Mouse (Mus musculus): ENCODE data around the gene Kcnip4. TPM values are rescaled to one million over a fixed set of nuclear protein-coding genes. Genes with fewer than 3 reads are reported as not detected.
A peak's percentile ranks its signal among the peaks of the same experiment; 100 is the strongest.

Gene Kcnip4
- polyA plus RNA-seq, 1 experiment from 2014 or later: 1.2 TPM

DNA sequence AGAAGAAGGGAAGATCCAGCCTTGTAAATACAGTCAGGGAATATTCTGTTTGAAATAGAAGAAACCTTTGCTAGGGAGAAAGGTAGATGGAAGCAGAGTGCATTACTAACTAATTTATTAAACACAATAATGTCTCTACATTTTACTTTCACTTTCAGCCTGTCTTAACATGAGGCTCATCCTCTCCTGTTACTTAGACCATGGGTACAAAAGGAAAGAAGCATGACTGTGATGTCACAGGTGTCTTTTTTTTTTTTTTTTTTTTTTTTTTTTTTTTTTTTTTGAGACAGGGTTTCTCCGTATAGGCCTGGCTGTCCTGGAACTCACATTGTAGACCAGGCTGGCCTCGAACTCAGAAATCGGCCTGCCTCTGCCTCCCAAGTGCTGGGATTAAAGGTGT is 864.7 kb downstream of the Kcnip4 start:
- DNase-seq (ENCODE audit: low spot score): no peak
- no peaks in the 10 kb centered on the region for H3K27me3 ChIP-seq (ENCODE audit: low read depth, poor library complexity, severe bottlenecking)
- WGBS: 92% methylated on average over 3 of the region's 3 CpGs
- no peaks in the 10 kb centered on the region for H3K36me3 ChIP-seq
- no peak overlapping the region for H3K27ac ChIP-seq
- no peaks in the 10 kb centered on the region for H3K4me1 ChIP-seq
- no peaks in the 10 kb centered on the region for H3K9me3 ChIP-seq (replicated peaks)
- no peak overlapping the region for H3K4me3 ChIP-seq

DNA sequence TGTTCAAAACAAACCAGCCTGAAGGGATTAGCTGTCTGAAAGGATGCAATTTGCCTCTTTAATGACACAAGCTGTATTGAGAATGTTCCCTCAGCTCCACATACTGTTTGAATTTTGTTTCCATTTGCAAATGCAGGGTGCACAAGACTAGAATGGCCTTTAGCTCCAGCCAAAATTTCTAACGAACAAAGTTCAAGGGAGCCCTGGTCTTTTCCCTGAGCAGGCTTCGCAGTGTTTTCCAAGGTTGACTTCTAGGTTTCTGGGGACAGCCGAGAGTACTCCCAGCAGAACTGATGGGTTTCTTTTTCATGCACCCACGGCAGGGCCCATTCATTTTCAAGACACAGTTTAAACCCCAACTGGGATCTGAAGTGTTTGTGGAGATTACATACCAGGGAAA is 874.2 kb downstream of the Kcnip4 start:
- WGBS: 59% methylated on average over 4 of the region's 4 CpGs
- peaks cover 6% of the 10 kb centered on the region; the same call in 1 of the 2 replicates for H3K4me1 ChIP-seq
- peak overlapping the region; percentile 50; the same call in 1 of the 2 replicates for H3K27ac ChIP-seq
- no peak for DNase-seq (ENCODE audit: low spot score)
- no peaks in the 10 kb centered on the region for H3K36me3 ChIP-seq
- no peaks in the 10 kb centered on the region for H3K9me3 ChIP-seq (replicated peaks)
- no peak overlapping the region for H3K4me3 ChIP-seq
- H3K27me3 ChIP-seq (ENCODE audit: low read depth, poor library complexity, severe bottlenecking): no peaks in the 10 kb centered on the region

DNA sequence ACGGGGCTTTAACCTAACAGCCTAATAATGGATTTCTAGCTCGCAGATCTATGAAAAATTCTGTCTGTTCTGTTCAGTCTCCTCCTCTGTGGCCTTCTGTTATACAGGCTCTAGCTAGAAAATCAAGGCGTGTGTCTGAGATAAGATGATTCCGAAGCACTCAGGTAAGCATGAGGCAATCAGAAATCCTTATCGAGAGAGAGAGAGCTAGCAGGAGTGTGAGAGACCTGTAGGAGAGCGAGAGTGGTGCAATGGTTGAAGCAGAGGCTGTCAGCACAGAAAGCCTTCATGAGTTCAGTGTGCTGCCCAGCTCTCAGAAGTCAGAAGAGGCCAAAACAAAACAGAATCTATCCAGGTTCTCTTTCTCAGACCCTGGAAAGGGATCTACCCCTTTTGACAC is 888.0 kb downstream of the Kcnip4 start:
- no peaks in the 10 kb centered on the region for H3K9me3 ChIP-seq (replicated peaks)
- H3K4me1 ChIP-seq: no peaks in the 10 kb centered on the region
- H3K36me3 ChIP-seq: no peaks in the 10 kb centered on the region
- no peak for DNase-seq (ENCODE audit: low spot score)
- no peaks in the 10 kb centered on the region for H3K27me3 ChIP-seq (ENCODE audit: low read depth, poor library complexity, severe bottlenecking)
- no peak overlapping the region for H3K4me3 ChIP-seq
- WGBS: 88% methylated on average over 6 of the region's 6 CpGs
- H3K27ac ChIP-seq: no peak overlapping the region

DNA sequence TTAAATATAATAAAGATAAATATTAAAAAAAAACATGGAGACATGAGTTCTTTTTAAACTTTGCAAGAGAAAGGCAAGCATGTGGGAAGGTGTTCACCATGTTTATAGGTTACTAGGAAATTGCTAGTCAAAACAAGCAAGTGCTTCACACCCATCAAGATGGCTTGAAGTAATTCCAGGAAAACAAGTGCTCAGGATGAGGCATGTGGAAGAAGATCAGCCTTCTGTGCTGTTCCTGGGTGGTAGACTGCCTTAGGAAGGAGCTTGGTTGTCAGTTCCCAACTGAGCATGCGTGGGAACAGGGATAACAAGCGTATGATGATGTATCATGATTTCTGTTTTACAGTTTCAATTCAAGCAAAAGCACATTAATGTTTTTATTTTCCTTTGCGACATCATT is 891.1 kb downstream of the Kcnip4 start:
- H3K4me1 ChIP-seq: no peaks in the 10 kb centered on the region
- H3K27ac ChIP-seq: no peak overlapping the region
- DNase-seq (ENCODE audit: low spot score): no peak
- WGBS: 94% methylated on average over 3 of the region's 3 CpGs
- no peaks in the 10 kb centered on the region for H3K27me3 ChIP-seq (ENCODE audit: low read depth, poor library complexity, severe bottlenecking)
- no peaks in the 10 kb centered on the region for H3K36me3 ChIP-seq
- H3K9me3 ChIP-seq (replicated peaks): no peaks in the 10 kb centered on the region
- no peak overlapping the region for H3K4me3 ChIP-seq

DNA sequence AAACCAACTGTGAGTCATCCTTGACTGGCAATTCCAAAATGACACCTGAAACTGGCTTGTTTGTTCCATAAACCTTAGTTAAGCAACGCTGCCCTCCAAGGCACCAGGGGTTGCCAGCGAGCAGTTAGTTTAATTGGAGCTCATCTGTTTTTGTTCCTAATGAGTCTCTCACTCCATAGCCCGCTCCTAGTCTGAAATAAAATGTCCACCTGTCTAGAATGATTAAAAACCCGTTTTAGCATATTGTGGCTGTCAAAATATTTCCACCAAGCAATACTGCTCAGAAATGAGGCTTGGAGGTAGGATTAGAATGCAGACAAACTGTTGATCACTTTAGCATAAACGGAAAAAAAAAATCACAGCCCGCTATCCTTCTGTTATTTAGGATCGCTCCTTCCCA is 901.3 kb downstream of the Kcnip4 start:
- no peak overlapping the region for H3K4me3 ChIP-seq
- no peaks in the 10 kb centered on the region for H3K36me3 ChIP-seq
- no peaks in the 10 kb centered on the region for H3K27me3 ChIP-seq (ENCODE audit: low read depth, poor library complexity, severe bottlenecking)
- H3K9me3 ChIP-seq (replicated peaks): no peaks in the 10 kb centered on the region
- 84% methylated on average over 7 of the region's 7 CpGs for WGBS
- no peak overlapping the region for H3K27ac ChIP-seq
- no peak for DNase-seq (ENCODE audit: low spot score)
- H3K4me1 ChIP-seq: no peaks in the 10 kb centered on the region

DNA sequence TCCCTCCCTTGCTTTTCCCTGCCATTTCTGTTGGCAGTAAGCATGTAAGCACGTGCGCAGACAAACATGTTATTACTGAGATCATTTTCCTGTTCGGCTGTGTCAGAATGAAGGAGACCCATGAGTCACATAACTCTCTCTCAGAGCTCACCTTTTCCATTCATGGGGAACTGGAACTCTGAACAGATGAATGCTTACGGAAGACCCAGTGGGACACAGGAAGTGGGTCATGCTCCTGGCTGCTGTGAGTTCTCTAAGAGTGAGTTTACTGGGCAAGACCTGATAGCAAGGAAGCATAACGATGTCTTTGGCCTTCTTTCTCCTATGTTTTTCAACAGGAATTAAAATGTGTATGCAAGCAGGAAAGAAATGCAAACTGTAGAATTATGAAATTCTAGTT is 917.8 kb downstream of the Kcnip4 start:
- H3K36me3 ChIP-seq: no peaks in the 10 kb centered on the region
- no peak overlapping the region for H3K4me3 ChIP-seq
- H3K9me3 ChIP-seq (replicated peaks): no peaks in the 10 kb centered on the region
- no peaks in the 10 kb centered on the region for H3K27me3 ChIP-seq (ENCODE audit: low read depth, poor library complexity, severe bottlenecking)
- no peaks in the 10 kb centered on the region for H3K4me1 ChIP-seq
- WGBS: 89% methylated on average over 5 of the region's 5 CpGs
- DNase-seq (ENCODE audit: low spot score): no peak
- no peak overlapping the region for H3K27ac ChIP-seq

DNA sequence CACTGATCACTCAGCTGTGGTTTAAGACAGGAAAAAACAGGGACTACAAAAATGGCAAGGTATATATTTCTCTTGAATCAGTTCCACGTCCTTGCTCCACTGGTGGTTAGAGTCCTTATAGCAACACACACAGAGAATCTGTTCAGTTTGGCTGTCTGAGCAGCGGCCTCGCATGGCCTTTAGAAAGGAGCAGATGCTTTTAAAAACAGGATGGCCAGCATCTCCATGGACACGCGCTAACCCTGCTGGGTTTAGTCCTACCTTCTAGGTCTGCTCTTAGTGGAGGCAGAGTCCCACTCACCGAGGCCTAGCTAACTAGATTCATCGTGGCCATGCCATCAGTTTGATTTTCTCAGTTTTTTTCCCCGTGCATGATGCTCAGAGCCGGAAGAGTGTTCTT is 918.4 kb downstream of the Kcnip4 start:
- H3K4me3 ChIP-seq: no peak overlapping the region
- no peaks in the 10 kb centered on the region for H3K27me3 ChIP-seq (ENCODE audit: low read depth, poor library complexity, severe bottlenecking)
- no peak for DNase-seq (ENCODE audit: low spot score)
- H3K27ac ChIP-seq: no peak overlapping the region
- H3K36me3 ChIP-seq: no peaks in the 10 kb centered on the region
- WGBS: 94% methylated on average over 9 of the region's 9 CpGs
- no peaks in the 10 kb centered on the region for H3K4me1 ChIP-seq
- H3K9me3 ChIP-seq (replicated peaks): no peaks in the 10 kb centered on the region

DNA sequence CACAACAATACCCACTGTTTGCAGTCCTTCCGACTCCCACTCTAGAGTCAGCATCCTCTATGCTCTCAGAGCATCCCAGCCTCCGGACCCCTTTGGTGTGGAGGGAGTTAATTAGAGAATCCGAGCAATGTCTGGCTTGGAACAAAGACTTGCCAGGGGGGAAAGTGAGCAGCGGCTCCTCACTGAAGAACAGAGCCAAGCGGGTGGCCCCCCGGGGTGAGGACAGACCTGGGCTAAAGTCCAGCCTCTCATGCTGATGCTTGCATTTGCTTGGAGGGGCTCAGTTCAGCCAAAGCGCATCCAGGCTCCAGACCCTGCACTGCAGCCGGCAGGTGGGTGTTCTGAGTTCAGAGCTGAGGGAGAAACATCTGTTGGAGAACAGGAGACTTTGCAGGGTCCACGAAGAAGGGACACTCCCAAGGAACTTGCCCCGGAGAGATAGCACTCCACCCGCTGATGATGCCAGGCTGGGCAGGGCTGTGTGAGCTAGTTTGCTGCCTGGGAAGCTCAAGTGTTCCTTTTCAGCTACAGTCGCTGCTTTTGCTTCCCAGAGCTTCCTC is 925.1 kb downstream of the Kcnip4 start:
- Histone ChIP-seq H3K4me3 (peak overlapping the region; percentile 42), H3K27me3 (ENCODE audit: low read depth, poor library complexity, severe bottlenecking) (peaks cover 9% of the 10 kb centered on the region; the same call in 1 of the 2 replicates), H3K36me3 (no peaks in the 10 kb centered on the region), H3K9me3 (replicated peaks) (no peaks in the 10 kb centered on the region), H3K4me1 (peaks cover 16% of the 10 kb centered on the region), H3K27ac (0 out of 2 replicates have a peak overlapping the region, but pooled peaks have one; percentile 42)
- peak; percentile 55 for DNase-seq (ENCODE audit: low spot score)
- 2% methylated on average over 12 of the region's 12 CpGs for WGBS

DNA sequence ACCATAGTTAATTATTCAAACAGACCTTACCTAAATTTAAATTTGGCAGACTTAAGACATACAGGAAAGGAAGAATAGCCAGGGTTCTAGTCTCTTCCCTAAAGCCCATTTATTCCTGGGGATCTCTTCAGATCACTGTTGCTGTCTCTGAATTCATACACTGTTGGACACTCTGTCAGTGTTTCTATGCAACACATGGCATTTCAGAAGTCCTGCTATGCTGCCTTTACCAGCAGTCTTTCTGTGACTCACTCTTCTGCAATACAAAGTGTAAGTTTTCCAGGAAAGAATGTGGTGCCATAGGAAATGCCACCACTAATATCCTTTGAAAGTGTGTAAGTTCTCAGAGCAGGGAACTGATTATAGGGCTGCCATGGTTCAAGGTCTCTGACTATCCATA is 936.7 kb downstream of the Kcnip4 start:
- Histone ChIP-seq H3K9me3 (replicated peaks) (no peaks in the 10 kb centered on the region), H3K4me3 (no peak overlapping the region), H3K4me1 (no peaks in the 10 kb centered on the region), H3K27ac (no peak overlapping the region), H3K36me3 (no peaks in the 10 kb centered on the region), H3K27me3 (ENCODE audit: low read depth, poor library complexity, severe bottlenecking) (no peaks in the 10 kb centered on the region)
- DNase-seq (ENCODE audit: low spot score): no peak

DNA sequence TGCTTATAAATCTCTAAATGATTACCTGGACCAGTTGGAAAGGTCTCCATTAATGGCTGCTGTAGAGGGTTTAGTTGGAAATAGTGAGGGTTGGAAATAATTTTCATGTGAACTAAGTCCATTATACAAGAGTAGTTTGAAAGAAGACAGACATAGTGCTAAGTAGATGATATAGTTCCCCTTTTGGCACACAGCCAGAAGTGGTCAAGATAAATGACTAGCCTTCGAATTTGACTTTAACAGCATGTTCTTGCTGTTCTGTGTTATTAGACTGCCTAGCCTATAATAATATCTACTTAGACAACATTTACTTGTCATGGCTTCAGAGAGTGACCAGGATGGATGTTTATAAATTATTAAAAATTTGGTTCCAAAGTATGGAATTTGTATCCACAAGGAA is 941.3 kb downstream of the Kcnip4 start:
- H3K9me3 ChIP-seq (replicated peaks): no peaks in the 10 kb centered on the region
- DNase-seq (ENCODE audit: low spot score): no peak
- no peaks in the 10 kb centered on the region for H3K27me3 ChIP-seq (ENCODE audit: low read depth, poor library complexity, severe bottlenecking)
- H3K27ac ChIP-seq: no peak overlapping the region
- 76% methylated on average over 1 of the region's 1 CpGs for WGBS
- no peak overlapping the region for H3K4me3 ChIP-seq
- H3K4me1 ChIP-seq: no peaks in the 10 kb centered on the region
- H3K36me3 ChIP-seq: no peaks in the 10 kb centered on the region

DNA sequence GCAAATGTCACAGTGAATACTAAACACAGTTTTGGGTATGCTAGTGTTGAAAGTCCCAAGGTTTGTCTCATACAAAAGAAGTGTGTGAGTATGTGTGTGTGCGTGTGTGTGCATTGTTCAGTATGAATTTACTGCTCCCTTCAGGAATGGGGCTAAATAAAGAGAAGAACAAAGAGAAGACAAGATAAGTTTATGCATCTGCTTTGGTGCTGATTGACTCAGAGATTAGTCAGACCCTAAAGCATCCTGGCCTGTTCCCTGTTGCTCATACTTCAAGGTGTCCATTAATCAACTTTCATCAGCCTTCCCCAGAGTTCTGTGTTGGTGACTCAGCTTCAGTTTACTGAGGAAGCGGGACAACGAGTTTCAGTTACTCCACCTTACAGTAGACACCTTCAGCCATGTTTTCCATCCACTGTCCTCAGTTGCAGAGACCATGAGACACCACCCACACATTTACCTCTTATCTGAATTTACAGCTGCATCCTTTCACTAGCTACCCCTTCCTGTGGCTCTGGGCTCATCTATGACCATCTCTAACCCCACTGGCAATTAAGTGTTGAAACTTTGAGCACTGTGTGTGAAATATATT is 960.6 kb downstream of the Kcnip4 start:
- Histone ChIP-seq H3K27ac (no peak overlapping the region), H3K27me3 (ENCODE audit: low read depth, poor library complexity, severe bottlenecking) (no peaks in the 10 kb centered on the region), H3K4me3 (no peak overlapping the region), H3K36me3 (no peaks in the 10 kb centered on the region), H3K4me1 (no peaks in the 10 kb centered on the region), H3K9me3 (replicated peaks) (no peaks in the 10 kb centered on the region)
- WGBS: 90% methylated on average over 3 of the region's 3 CpGs
- no peak for DNase-seq (ENCODE audit: low spot score)

DNA sequence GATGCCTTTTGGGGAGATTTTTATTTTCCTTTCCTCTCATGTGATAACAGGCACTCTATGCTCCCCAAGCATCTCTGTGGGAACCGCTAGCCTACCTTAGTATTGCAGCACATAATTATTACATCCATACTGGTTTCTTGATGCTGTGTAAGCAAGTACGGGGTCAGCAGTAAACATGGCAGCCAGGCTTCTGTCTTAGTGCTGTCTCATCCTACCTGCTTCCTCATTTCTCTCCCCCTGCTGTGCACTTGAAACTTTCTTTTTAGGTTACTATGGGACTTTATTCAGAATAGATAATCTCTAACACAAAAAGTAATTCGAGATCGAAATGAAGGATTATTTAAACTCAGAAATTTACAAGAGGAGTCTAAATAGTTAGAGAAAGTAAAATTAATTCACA is 973.0 kb downstream of the Kcnip4 start:
- no peaks in the 10 kb centered on the region for H3K9me3 ChIP-seq (replicated peaks)
- no peaks in the 10 kb centered on the region for H3K27me3 ChIP-seq (ENCODE audit: low read depth, poor library complexity, severe bottlenecking)
- no peak for DNase-seq (ENCODE audit: low spot score)
- no peak overlapping the region for H3K27ac ChIP-seq
- H3K4me3 ChIP-seq: no peak overlapping the region
- 89% methylated on average over 4 of the region's 4 CpGs for WGBS
- H3K4me1 ChIP-seq: no peaks in the 10 kb centered on the region
- H3K36me3 ChIP-seq: no peaks in the 10 kb centered on the region

DNA sequence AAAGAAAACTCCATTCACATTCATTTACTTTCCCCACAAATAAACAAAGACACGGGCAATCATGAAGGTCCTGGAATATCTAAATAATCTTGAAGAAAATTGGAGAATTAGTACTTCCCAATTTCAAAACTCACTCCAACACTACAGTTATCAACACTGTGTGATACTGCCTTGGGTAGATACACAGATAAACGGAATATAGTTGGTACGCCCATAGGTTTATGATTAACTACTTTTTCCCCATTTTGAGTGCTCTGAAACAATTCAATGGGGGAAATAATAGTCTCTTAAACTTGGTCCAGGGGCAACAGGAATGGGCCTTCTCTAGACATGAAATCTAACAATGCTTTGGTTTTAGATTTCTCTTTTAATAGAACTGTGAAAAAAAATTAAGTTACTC is 978.9 kb downstream of the Kcnip4 start:
- no peak for DNase-seq (ENCODE audit: low spot score)
- Histone ChIP-seq H3K9me3 (replicated peaks) (no peaks in the 10 kb centered on the region), H3K36me3 (no peaks in the 10 kb centered on the region), H3K4me1 (no peaks in the 10 kb centered on the region), H3K4me3 (no peak overlapping the region), H3K27ac (no peak overlapping the region), H3K27me3 (ENCODE audit: low read depth, poor library complexity, severe bottlenecking) (no peaks in the 10 kb centered on the region)
- 94% methylated on average over 3 of the region's 3 CpGs for WGBS

Measured in limb, embryonic 10.5 days (tissue).